Mouse (Mus musculus) stomach, embryonic 16.5 days (tissue): ENCODE results near the gene Emsy. TPM values are rescaled to one million over a fixed set of nuclear protein-coding genes. Genes with fewer than 3 reads are reported as not detected.

Source experiments
- ATAC-seq: fragments of 200-750 bp; cut with Nextera tagmentation; 2 replicates; pipeline ENCODE4 v1.8.0; 2017; ENCODE audit warnings: moderate number of reproducible peaks, moderate TSS enrichment; ENCODE audit not compliant: insufficient read depth, low FRiP score
- H3K27ac ChIP-seq: fragments of 300-500 bp; sonication (generic); 2 replicates; pipeline ENCODE4 v1.5.1; 2014; ENCODE audit warnings: low read length
- H3K27me3 ChIP-seq: fragments of 300-500 bp; sonication (generic); 2 replicates; pipeline ENCODE4 v1.6.1; 2014; ENCODE audit warnings: low read length, control low read depth, mixed read lengths; ENCODE audit not compliant: control insufficient read depth, insufficient read depth
- H3K36me3 ChIP-seq: fragments of 300-500 bp; sonication (generic); 2 replicates; pipeline ENCODE4 v1.6.1; 2014; ENCODE audit warnings: low read length; ENCODE audit not compliant: control insufficient read depth, insufficient read depth
- H3K4me1 ChIP-seq: fragments of 300-500 bp; sonication (generic); 2 replicates; pipeline ENCODE4 v1.6.1; 2014; ENCODE audit warnings: low read length, control low read depth, mixed read lengths; ENCODE audit not compliant: control insufficient read depth, insufficient read depth
- H3K4me2 ChIP-seq: fragments of 300-500 bp; sonication (generic); 2 replicates; pipeline ENCODE4 v1.6.1; 2014; ENCODE audit warnings: low read depth, low read length, mixed read lengths
- H3K4me3 ChIP-seq: fragments of 300-500 bp; sonication (generic); replicated peaks from 2 replicates; pipeline ENCODE4 v1.5.1; 2014; ENCODE audit warnings: mild to moderate bottlenecking, low read length
- H3K9ac ChIP-seq: fragments of 300-500 bp; sonication (generic); 2 replicates; pipeline ENCODE4 v1.6.1; 2014; ENCODE audit warnings: low read length
- H3K9me3 ChIP-seq: fragments of 300-500 bp; sonication (generic); replicated peaks from 2 replicates; pipeline ENCODE4 v1.6.1; 2016; ENCODE audit warnings: low read length, control low read depth; ENCODE audit not compliant: control insufficient read depth
- WGBS: fragments of 180-500 bp; shearing (Covaris S2); extraction: QIAGEN DNeasy Blood & Tissue Kit; methylation state at CpG from one replicate; pipeline ENCODE4 v1.1.7; 2014; 5-methylcytosine and 5-hydroxymethylcytosine counted together
- polyA plus RNA-seq: library from polyadenylated mRNA; unstranded; fragments of >200 nt; fragmentation: Nextera tagmentation; extraction: Ambion mirVana; gene quantifications from 2 replicates; pipeline ENCODE4 v1.2.1, GENCODE M21; 2015

The Emsy gene
- polyA plus RNA-seq, 1 experiment from 2014 or later: 23.1 TPM

- H3K9ac ChIP-seq: no peak overlapping the region
- no peaks in the 10 kb centered on the region for H3K36me3 ChIP-seq
- H3K4me2 ChIP-seq: no peak overlapping the region
- WGBS: 51% methylated on average over 3 of the region's 3 CpGs
- no peak overlapping the region for H3K4me3 ChIP-seq
- no peaks in the 10 kb centered on the region for H3K27me3 ChIP-seq
- H3K9me3 ChIP-seq: no peaks in the 10 kb centered on the region
- peaks cover 6% of the 10 kb centered on the region for H3K4me1 ChIP-seq
- H3K27ac ChIP-seq: no peak overlapping the region
- ATAC-seq: no peak
Measured at GRCm38 (mm10) chr7:98544556-98544955, 112.0 kb downstream of the Emsy start.

GRCm38 (mm10) chr7:98543853-98544370, 112.7 kb downstream of the Emsy start:
- Histone ChIP-seq H3K4me1 (peaks cover 6% of the 10 kb centered on the region), H3K9ac (no peak overlapping the region), H3K36me3 (no peaks in the 10 kb centered on the region), H3K27me3 (no peaks in the 10 kb centered on the region), H3K4me2 (no peak overlapping the region), H3K9me3 (no peaks in the 10 kb centered on the region), H3K27ac (no peak overlapping the region), H3K4me3 (no peak overlapping the region)
- ATAC-seq: no peak
- WGBS: 64% methylated on average over 11 of the region's 11 CpGs

GRCm38 (mm10) chr7:98542731-98543142, 113.8 kb downstream of the Emsy start:
- H3K4me1 ChIP-seq: peaks cover 12% of the 10 kb centered on the region
- ATAC-seq: no peak
- H3K36me3 ChIP-seq: no peaks in the 10 kb centered on the region
- no peak overlapping the region for H3K9ac ChIP-seq
- no peak overlapping the region for H3K4me2 ChIP-seq
- H3K27ac ChIP-seq: no peak overlapping the region
- no peaks in the 10 kb centered on the region for H3K9me3 ChIP-seq
- H3K4me3 ChIP-seq: no peak overlapping the region
- no peaks in the 10 kb centered on the region for H3K27me3 ChIP-seq
- 49% methylated on average over 6 of the region's 6 CpGs for WGBS

DNA sequence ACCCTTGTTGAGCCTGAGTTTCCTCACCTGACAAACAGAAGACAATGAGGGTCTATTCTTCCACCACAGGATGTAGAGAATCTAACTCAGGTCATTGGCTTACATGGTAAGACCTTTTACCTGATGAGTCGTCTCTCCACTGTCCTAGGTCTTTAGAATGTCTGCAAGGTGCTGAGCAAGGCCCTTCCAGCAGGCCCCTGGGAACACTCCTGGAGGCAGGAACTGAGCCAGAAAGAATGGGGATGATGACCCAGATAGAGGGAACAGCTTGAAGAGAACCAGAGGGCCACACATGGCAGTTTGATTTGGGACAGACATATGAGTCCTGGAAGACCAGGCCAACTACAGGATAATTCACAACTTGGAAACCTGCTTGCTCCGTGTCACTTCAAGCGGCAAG, 114.3 kb downstream of the Emsy start:
- H3K4me2 ChIP-seq: no peak overlapping the region
- H3K9ac ChIP-seq: no peak overlapping the region
- WGBS: 83% methylated on average over 3 of the region's 3 CpGs
- no peak overlapping the region for H3K27ac ChIP-seq
- H3K4me3 ChIP-seq: no peak overlapping the region
- peaks cover 17% of the 10 kb centered on the region for H3K4me1 ChIP-seq
- H3K36me3 ChIP-seq: no peaks in the 10 kb centered on the region
- no peaks in the 10 kb centered on the region for H3K27me3 ChIP-seq
- no peaks in the 10 kb centered on the region for H3K9me3 ChIP-seq
- ATAC-seq: no peak

GRCm38 (mm10) chr7:98541564-98541963, 115.0 kb downstream of the Emsy start:
- H3K9me3 ChIP-seq: no peaks in the 10 kb centered on the region
- H3K9ac ChIP-seq: no peak overlapping the region
- ATAC-seq: no peak; the same call in 1 of the 2 replicates
- H3K27me3 ChIP-seq: no peaks in the 10 kb centered on the region
- 55% methylated on average over 5 of the region's 5 CpGs for WGBS
- no peak overlapping the region for H3K4me3 ChIP-seq
- peaks cover 23% of the 10 kb centered on the region for H3K4me1 ChIP-seq
- H3K4me2 ChIP-seq: no peak overlapping the region
- no peak overlapping the region for H3K27ac ChIP-seq
- no peaks in the 10 kb centered on the region for H3K36me3 ChIP-seq

- H3K36me3 ChIP-seq: no peaks in the 10 kb centered on the region
- no peak overlapping the region for H3K9ac ChIP-seq
- H3K4me1 ChIP-seq: peaks cover 23% of the 10 kb centered on the region
- WGBS: 74% methylated on average over 2 of the region's 2 CpGs
- no peak for ATAC-seq
- no peaks in the 10 kb centered on the region for H3K9me3 ChIP-seq
- H3K27ac ChIP-seq: no peak overlapping the region
- H3K4me3 ChIP-seq: no peak overlapping the region
- no peak overlapping the region for H3K4me2 ChIP-seq
- no peaks in the 10 kb centered on the region for H3K27me3 ChIP-seq
Measured at GRCm38 (mm10) chr7:98540879-98541278, 115.7 kb downstream of the Emsy start.

- H3K9me3 ChIP-seq: no peaks in the 10 kb centered on the region
- no peaks in the 10 kb centered on the region for H3K36me3 ChIP-seq
- H3K9ac ChIP-seq: 0 out of 2 replicates have a peak overlapping the region, but pooled peaks have one; percentile 6
- no peak overlapping the region for H3K4me2 ChIP-seq
- no peaks in the 10 kb centered on the region for H3K27me3 ChIP-seq
- peaks cover 21% of the 10 kb centered on the region for H3K4me1 ChIP-seq
- 36% methylated on average over 8 of the region's 8 CpGs for WGBS
- 0 out of 2 replicates have a peak, but pooled peaks have one; percentile 4 for ATAC-seq
- H3K4me3 ChIP-seq: no peak overlapping the region
- H3K27ac ChIP-seq: peak overlapping the region; percentile 90
Measured at GRCm38 (mm10) chr7:98537967-98538573, 118.5 kb downstream of the Emsy start.

DNA sequence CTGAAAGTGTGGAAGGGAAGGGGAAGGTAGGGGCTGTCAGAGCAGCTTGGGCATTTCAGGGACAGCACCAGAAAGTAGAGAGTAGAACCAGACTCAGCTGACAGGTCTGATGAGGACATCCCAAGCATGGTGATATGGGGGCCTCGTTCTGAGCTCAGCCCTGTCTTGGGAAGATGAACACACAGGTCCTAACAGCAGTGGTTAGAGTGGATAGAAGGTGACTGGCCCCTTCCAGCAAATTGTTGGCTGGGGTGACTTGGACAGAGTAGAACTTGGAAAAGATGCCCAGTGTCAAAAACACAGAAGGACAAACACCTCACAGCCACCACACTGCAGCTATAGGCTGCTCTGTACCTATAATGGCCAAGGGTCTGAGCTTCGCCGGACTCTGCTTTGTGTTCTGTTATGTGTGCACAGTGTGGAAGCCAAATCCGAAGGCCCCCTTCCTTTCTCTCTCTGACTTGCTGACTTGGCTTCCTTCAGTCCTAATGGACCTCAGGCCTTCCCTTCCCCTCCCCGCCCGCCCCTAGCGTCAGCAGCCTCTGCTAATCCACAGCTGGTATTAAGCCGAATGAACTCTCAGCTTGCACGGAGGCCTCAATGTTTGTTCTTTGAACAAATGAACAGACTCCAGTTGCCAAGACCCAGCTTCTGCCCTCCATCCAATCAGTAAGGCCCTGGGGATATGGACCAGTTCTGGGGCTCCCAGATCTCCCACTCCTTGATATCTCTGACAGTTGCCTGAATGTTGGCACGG, 119.2 kb downstream of the Emsy start:
- peak; percentile 59 for ATAC-seq
- Histone ChIP-seq H3K27ac (peak overlapping the region; percentile 90), H3K9ac (0 out of 2 replicates have a peak overlapping the region, but pooled peaks have one; percentile 6), H3K9me3 (no peaks in the 10 kb centered on the region), H3K4me3 (no peak overlapping the region), H3K36me3 (no peaks in the 10 kb centered on the region), H3K27me3 (no peaks in the 10 kb centered on the region), H3K4me1 (peaks cover 21% of the 10 kb centered on the region), H3K4me2 (no peak overlapping the region)
- 26% methylated on average over 10 of the region's 10 CpGs for WGBS
